Mouse (Mus musculus) retina, postnatal 7 days (tissue): Measurements from ENCODE around the gene Pld6.

ENCODE experiments used
- DNase-seq: peaks from one replicate; pipeline ENCODE4 v3.0.0-alpha.2; 2012; ENCODE audit warnings: low read depth, low spot score

The Pld6 gene

GRCm38 (mm10) chr11:59786444-59787198, 824 bp downstream of the Pld6 start:
- DNase-seq, result no peak

DNA sequence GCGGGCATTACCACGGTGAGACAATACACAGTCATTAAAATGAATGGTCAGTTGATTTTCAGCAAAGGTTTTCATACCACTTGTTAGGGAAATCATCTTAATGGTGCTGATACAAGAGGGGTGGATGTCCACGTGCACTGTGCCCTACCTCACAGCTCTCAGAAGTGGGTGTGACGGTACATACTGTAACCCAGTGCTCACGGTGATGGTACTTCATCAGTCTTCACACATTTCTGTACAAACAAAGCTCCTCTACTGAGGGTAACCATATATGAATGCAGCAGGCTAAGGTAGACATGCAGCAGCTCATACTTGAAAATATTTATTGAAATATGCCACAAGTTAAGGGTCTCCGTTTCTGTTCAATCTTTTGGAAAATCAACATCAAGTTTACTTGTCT, 3.9 kb downstream of the Pld6 start:
- no peak for DNase-seq

GRCm38 (mm10) chr11:59782091-59782590, 5.3 kb downstream of the Pld6 start:
- DNase-seq, result no peak

DNA sequence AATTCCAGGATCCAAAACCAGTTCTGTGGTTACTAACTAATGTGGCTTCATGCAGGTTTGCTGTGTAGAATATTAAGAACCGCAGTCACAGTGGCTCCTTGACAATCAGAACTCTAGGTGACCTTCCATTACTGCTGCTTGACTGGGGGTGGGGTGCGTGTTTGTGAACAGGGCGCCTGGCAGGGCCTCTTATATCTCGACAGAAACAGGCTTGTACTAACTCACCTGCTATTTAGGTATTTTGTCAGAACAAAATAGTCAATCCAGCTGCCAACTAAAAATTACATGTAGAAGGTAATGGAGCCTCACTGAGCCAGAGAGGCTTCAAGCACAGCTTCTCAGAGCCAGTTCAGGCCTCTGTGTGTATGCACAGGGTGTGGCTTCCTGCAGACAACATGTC, 7.2 kb downstream of the Pld6 start:
- DNase-seq, result no peak

DNA sequence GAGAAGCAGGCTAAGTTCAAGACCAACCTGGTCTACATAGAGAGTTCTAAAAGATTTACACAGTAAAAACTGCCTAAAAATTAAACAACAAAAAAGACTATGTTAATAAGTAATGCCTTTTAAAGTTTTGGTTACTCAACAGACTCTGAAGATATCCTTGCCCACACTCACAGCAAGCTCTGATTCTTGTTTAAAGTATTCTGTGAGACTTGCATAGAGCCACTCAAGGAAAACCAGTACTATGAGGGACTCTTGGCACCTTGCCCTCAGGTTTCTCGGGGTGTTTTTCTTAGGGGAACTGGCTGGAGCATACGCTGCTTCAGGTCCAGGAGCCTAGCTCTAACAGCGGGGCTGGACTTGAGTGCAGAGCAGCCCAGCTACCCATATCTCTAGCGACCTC, 8.0 kb downstream of the Pld6 start:
- DNase-seq, result no peak

- DNase-seq, result no peak
These were observed 8.6 kb downstream of the Pld6 start for GRCm38 (mm10) chr11:59778874-59779223.

GRCm38 (mm10) chr11:59778181-59778873, 9.1 kb downstream of the Pld6 start:
- DNase-seq, result peak; percentile 66

DNA sequence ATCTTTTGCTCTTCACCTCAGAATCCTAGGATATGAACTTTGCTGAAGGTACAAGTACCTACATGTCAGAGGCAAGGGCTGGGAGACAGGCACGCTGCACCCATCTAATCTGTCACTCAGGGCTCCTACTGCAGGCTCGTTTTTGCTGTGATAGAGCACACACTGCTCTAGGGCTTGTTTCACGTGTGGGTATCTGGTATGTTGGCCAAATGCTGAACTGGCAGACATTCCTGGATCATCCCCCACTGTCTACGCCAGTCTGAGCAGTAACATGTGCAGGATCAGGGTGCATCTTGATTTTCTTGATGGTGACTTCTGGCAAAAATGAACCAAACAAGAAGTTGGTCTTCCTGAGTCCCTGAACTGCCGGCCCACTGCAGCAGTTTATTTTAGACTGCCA, 10.2 kb downstream of the Pld6 start:
- DNase-seq, result no peak

DNA sequence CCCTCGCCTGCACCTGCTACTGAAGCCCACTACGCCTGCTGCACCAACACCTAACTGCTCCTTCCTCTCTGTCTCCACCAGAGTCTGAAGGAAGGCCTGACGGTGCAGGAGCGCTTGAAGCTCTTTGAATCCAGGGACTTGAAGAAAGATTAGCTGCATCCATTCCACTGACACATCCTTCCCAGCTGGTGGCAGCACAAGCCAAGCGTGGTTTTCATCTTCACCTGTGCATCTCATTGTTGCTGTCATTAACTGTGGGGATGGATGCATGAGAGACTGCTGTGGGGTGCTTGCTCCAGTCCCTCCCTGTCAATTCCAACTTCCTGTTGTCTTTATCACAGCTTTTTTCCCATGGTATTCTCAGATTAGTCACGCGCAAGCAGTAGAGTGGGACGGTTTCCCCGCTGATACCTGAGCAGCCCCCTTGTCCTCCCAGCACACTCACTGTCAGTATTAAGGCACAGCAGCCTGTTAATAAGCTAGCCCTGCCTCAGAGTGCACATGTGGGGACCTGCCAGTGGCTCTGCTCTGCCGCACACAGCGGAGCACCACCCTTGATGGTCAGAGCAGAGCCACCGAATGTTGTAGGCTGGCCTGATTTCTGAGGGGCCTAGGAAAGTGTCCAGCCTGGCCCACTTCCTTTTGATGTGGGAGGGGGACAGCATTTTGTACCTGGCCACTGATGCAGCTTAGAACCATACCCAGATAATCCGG, 11.9 kb downstream of the Pld6 start:
- DNase-seq, result no peak

DNA sequence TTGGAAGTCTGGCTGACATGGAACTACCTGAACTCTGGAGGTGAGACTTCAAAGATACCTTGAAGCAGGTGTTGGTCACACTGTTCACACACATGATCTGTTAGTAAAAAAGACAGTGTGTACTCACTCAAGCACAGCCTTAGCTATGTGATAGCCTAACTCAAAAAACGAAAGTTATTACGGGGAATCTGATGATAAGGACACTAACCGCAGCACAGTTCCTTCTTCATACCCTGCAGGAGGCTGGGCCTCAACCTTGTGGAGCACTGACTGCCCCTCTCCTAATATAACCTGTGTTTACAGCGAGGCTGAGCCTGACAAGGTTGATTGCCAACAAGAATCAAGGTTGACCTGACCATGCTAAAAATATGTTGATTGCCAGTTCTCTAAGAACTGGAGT, 12.9 kb downstream of the Pld6 start:
- no peak for DNase-seq

- no peak for DNase-seq
These were observed 14.5 kb downstream of the Pld6 start for GRCm38 (mm10) chr11:59772902-59773301.

DNA sequence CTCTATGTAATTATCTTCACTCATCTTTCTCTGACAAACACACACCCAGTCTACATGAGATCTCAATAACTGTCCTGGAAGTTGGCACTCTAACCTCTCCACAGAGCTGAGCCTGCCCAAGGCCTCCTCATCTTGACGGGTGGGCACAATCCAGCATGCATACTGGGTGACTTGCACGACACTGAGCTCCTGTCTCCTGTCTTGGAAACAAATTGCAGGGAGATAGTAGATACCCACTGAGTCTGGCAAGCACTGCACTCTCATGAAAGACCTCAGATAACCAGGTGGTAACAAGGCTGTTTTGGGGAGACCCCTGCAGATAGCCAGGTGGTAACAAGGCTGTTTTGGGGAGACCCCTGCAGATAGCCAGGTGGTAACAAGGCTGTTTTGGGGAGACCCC, 15.2 kb downstream of the Pld6 start:
- DNase-seq, result no peak

DNA sequence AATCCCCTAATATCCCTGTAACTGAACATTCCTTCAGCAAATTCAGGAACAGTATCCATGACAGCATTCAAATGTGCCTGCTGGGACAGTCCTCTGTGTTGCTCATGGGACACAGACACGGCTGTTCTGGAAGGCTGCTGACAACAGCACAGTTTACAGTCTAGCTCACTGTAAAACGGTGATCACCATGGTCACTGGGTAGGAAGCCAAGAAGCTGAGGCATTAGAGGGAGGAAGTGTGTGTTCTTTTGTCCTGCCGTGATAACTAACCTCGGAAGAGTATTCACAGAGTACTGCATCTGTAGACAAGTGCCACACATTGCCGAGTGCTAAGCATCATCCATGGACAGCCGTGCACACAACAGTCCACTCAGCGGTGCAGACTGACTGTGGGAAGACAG, 16.7 kb downstream of the Pld6 start:
- no peak for DNase-seq

DNA sequence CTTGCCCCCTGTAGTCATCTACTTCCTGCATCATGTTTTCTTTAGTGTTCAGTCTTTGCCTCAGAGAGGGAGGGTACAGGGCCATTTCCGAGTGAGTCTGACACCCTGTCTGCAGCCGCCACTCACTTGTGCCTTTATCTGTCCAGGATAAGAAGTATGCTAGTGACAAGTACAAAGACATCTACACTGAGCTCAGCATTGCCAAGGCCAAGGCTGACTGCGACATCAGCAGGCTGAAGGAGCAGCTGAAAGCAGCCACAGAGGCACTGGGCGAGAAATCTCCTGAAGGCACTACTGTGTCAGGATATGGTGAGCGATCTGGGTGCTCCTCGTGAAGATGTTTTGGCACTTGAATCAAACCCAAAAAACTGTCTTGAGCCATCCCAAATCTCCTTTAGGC, 17.7 kb downstream of the Pld6 start:
- no peak for DNase-seq

GRCm38 (mm10) chr11:59769307-59769706, 18.1 kb downstream of the Pld6 start:
- DNase-seq, result no peak

- DNase-seq, result no peak
These were observed 26.6 kb downstream of the Pld6 start for GRCm38 (mm10) chr11:59760796-59761195.

GRCm38 (mm10) chr11:59759626-59760025, 27.8 kb downstream of the Pld6 start:
- DNase-seq, result no peak

- peak; percentile 1 for DNase-seq
These were observed 28.3 kb downstream of the Pld6 start for GRCm38 (mm10) chr11:59759178-59759577.

- DNase-seq, result no peak
These were observed 29.1 kb downstream of the Pld6 start for GRCm38 (mm10) chr11:59758191-59758985.

DNA sequence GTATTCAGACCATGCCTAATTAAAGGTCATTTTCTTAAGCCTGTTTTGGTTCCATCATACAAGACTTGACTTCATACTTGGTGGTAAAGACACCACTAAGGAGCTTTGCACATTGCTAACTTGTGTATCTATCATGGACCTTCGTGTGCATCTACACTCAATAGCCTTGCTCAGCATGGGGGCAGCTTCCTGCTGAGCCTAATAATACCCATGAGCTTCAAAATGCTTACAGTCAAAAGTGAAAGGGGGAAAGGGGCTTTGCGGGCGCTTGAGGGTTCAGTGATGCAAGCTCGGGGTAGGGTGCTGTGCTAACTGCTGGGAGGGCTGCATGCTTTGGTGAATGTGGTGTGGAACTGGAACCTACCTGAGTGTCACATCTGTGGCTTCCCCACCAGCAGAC, 31.1 kb downstream of the Pld6 start:
- no peak for DNase-seq

- DNase-seq, result no peak
These were observed 32.9 kb downstream of the Pld6 start for GRCm38 (mm10) chr11:59754504-59754903.

- no peak for DNase-seq
These were observed 38.4 kb downstream of the Pld6 start for GRCm38 (mm10) chr11:59749050-59749449.
